Mouse (Mus musculus) stomach, postnatal 0 days (tissue): Measurements from ENCODE around the gene Yy2.

Experiments used
- CTCF ChIP-seq: IDR thresholded peaks from 2 replicates; pipeline ENCODE4 v1.5.1; 2016; ENCODE audit warnings: antibody characterized with exemption, low read depth, mild to moderate bottlenecking, moderate library complexity
- EP300 ChIP-seq: optimal IDR thresholded peaks from 2 replicates; pipeline ENCODE3; 2016; ENCODE audit warnings: antibody characterized with exemption

DNA sequence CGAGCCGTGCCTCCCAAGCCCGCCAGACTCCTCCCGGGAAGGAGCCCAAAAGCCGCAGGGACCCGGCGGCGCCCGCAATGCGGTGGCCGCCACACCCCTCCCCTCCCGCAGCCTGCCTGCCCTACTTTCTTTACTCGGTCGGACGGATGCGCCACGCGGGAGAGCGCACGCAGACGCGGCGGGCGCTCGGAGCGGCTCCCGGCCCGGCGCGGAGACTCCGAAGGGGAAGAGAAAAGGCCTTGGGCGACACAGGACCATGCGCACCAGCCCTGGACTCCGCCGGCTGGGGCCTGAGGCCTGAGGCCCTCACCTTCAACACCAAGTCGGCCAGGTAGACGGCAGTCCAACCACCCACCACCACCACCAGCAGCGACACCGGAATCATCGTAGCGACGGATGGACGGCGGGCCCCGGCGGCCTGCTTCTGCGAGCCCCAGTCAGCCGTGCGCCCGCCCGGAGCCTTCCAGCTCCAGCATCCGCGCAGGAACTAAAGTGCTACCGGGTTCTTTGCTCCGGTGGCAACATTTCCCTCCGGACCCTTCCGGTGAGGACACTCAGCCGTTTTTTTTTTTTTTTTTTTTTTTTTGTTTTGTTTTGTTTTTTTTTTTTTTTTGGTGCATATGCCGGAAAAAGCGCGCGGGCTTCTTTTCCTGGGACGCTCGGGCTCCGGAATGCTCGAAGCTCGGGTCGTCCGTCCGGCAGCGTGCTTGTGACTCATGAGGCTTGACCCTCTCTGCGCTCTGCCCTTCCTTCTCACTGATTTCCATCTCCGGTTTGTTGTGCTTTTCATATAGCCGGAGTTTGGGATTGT is 29.6 kb upstream of the Yy2 start, which contains the start of gene Mbtps2:
- TF ChIP-seq CTCF: no peak
- no peak for TF ChIP-seq EP300
